ENCODE assay signal across 18 mouse cellular contexts in genomic region chr1:120112251-120113187, GRCm38 (mm10). TPM values are rescaled to one million over a fixed set of nuclear protein-coding genes. Genes with fewer than 3 reads are reported as not detected.
DNase-seq lines count a peak whose midpoint lies in the region; ATAC-seq and TF ChIP-seq lines count a peak whose summit lies in the region.
"Had no signal": no experiment of that assay in that cellular context is flagged by ENCODE, and none has a peak within 500 bp of the region (broad histone marks: within the 10 kb centered on the region; RNA-seq: fewer than 3 reads in every experiment).

No protein-coding gene starts in this region.

- H3K4me3 ChIP-seq in liver, adult 2 months (ENCODE audit: insufficient read depth, low read depth, low read length): no peak overlapping the region
- H3K4me3 ChIP-seq in intestine, postnatal 0 days (ENCODE audit: low read depth, low read length): no peak overlapping the region
- no peak overlapping the region for H3K4me3 ChIP-seq in stomach, embryonic 16.5 days (replicated peaks; ENCODE audit: low read length)
- no peak overlapping the region for H3K4me3 ChIP-seq in midbrain, embryonic 15.5 days
- H3K4me3 ChIP-seq: embryonic facial prominence, embryonic 13.5 days; neural tube, embryonic 12.5 days had no signal

- H3K4me2 ChIP-seq in intestine, postnatal 0 days (replicated peaks; ENCODE audit: low read depth): no peak overlapping the region
- no peak overlapping the region for H3K4me2 ChIP-seq in stomach, embryonic 16.5 days (ENCODE audit: low read depth, low read length)
- no peak overlapping the region for H3K4me2 ChIP-seq in midbrain, embryonic 15.5 days
- H3K4me2 ChIP-seq: embryonic facial prominence, embryonic 13.5 days; lung, embryonic 14.5 days; midbrain, embryonic 11.5 days; neural tube, embryonic 12.5 days had no signal

- H3K79me2 ChIP-seq in liver, adult 2 months (ENCODE audit: control insufficient read depth, insufficient read depth, low read length): no peaks in the 10 kb centered on the region

- peaks cover 10% of the 10 kb centered on the region for H3K4me1 ChIP-seq in liver, adult 2 months (ENCODE audit: control insufficient read depth, insufficient read depth, low read length)
- H3K4me1 ChIP-seq in intestine, postnatal 0 days (replicated peaks; ENCODE audit: control insufficient read depth, insufficient read depth, low read length): 0 out of 2 replicates have a peak, but pooled peaks cover 3% of the 10 kb centered on the region
- no peaks in the 10 kb centered on the region for H3K4me1 ChIP-seq in stomach, embryonic 16.5 days (ENCODE audit: control insufficient read depth, insufficient read depth, low read length)
- H3K4me1 ChIP-seq in midbrain, embryonic 15.5 days: no peaks in the 10 kb centered on the region

- peak; percentile 18 for DNase-seq in adrenal gland, postnatal 14 days
- DNase-seq in adrenal gland, postnatal 4 days (ENCODE audit: low spot score in 2 of 2): no peak
- DNase-seq in liver, adult 2 months (ENCODE audit: extremely low read depth, low read depth, low spot score): peak; percentile 37
- no peak for DNase-seq in liver
- no peak for DNase-seq in frontal cortex, postnatal 36 days (ENCODE audit: low spot score in 2 of 2)
- DNase-seq: B cell, adult 2 months; cerebellum, adult 9-11 months; heart, adult 18-20 months; heart, postnatal 4 days; lung, embryonic 14.5 days; right cerebral cortex, adult 18-20 months; thymus, postnatal 36 days had no signal

- no peaks in the 10 kb centered on the region for H3K9me3 ChIP-seq in intestine, postnatal 0 days (ENCODE audit: control insufficient read depth)
- H3K9me3 ChIP-seq in stomach, embryonic 16.5 days (replicated peaks; ENCODE audit: control insufficient read depth, low read length): peaks cover 5% of the 10 kb centered on the region; the same call in 1 of the 2 replicates
- no peaks in the 10 kb centered on the region for H3K9me3 ChIP-seq in midbrain, embryonic 15.5 days

- 79% methylated on average over 12 of the region's 12 CpGs for WGBS in liver, adult 2 months
- 77% methylated on average over 12 of the region's 12 CpGs for WGBS in intestine, postnatal 0 days
- 78% methylated on average over 12 of the region's 12 CpGs for WGBS in stomach, embryonic 16.5 days
- WGBS in midbrain, embryonic 15.5 days: 89% methylated on average over 12 of the region's 12 CpGs

- TF ChIP-seq POLR2A in liver, adult 2 months (IDR thresholded peaks at IDR 0.05; ENCODE audit: extremely low read depth, insufficient read depth, low read length): no peak

- H3K36me3 ChIP-seq in liver, adult 2 months (ENCODE audit: control insufficient read depth, insufficient read depth, low read length): peaks cover 36% of the 10 kb centered on the region
- peaks cover 49% of the 10 kb centered on the region for H3K36me3 ChIP-seq in intestine, postnatal 0 days (ENCODE audit: control insufficient read depth, insufficient read depth)
- peaks cover 27% of the 10 kb centered on the region for H3K36me3 ChIP-seq in stomach, embryonic 16.5 days (ENCODE audit: control insufficient read depth, insufficient read depth, low read length)
- peaks cover 16% of the 10 kb centered on the region; the same call in 1 of the 2 replicates for H3K36me3 ChIP-seq in midbrain, embryonic 15.5 days (replicated peaks)

- 0 out of 2 replicates have a peak overlapping the region, but pooled peaks have one; percentile 4 for H3K27ac ChIP-seq in liver, adult 2 months (replicated peaks; ENCODE audit: insufficient read depth, low read depth, low read length)
- peak overlapping the region; percentile 35 for H3K27ac ChIP-seq in intestine, postnatal 0 days (ENCODE audit: low read depth, low read length)
- peak overlapping the region; percentile 24; the same call in 1 of the 2 replicates for H3K27ac ChIP-seq in stomach, embryonic 16.5 days (ENCODE audit: low read length)
- no peak overlapping the region for H3K27ac ChIP-seq in midbrain, embryonic 15.5 days
- H3K27ac ChIP-seq: embryonic facial prominence, embryonic 13.5 days; neural tube, embryonic 12.5 days had no signal

- ATAC-seq in intestine, postnatal 0 days: no peak
- no peak for ATAC-seq in stomach, embryonic 16.5 days (ENCODE audit: insufficient read depth, low FRiP score)
- no peak for ATAC-seq in midbrain, embryonic 15.5 days (replicated peaks)

- no peaks in the 10 kb centered on the region for H3K27me3 ChIP-seq in liver, adult 2 months (ENCODE audit: control insufficient read depth, insufficient read depth, low read length)
- H3K27me3 ChIP-seq in intestine, postnatal 0 days (replicated peaks; ENCODE audit: control insufficient read depth, insufficient read depth, low read length): no peaks in the 10 kb centered on the region
- no peaks in the 10 kb centered on the region for H3K27me3 ChIP-seq in stomach, embryonic 16.5 days (ENCODE audit: control insufficient read depth, insufficient read depth, low read length)
- no peaks in the 10 kb centered on the region for H3K27me3 ChIP-seq in midbrain, embryonic 15.5 days (replicated peaks)
- H3K27me3 ChIP-seq: embryonic facial prominence, embryonic 13.5 days; neural tube, embryonic 12.5 days had no signal

- H3K9ac ChIP-seq in liver, adult 2 months (ENCODE audit: low read depth, low read length): no peak overlapping the region
- no peak overlapping the region for H3K9ac ChIP-seq in intestine, postnatal 0 days (ENCODE audit: low read depth, low read length)
- no peak overlapping the region for H3K9ac ChIP-seq in stomach, embryonic 16.5 days (ENCODE audit: low read length)
- no peak overlapping the region for H3K9ac ChIP-seq in midbrain, embryonic 15.5 days
- H3K9ac ChIP-seq: embryonic facial prominence, embryonic 13.5 days; lung, embryonic 14.5 days; neural tube, embryonic 12.5 days had no signal

- no peak for TF ChIP-seq CTCF in liver, adult 2 months (IDR thresholded peaks at IDR 0.05; ENCODE audit: low read depth, low read length)
- TF ChIP-seq CTCF in intestine, postnatal 0 days (IDR thresholded peaks at IDR 0.05; ENCODE audit: low read depth): peak; percentile 40; the same call in 1 of the 2 replicates

RNA-seq across cellular contexts. Expression of gene Dbi, which starts 8.4 kb away (rescaled TPM):
- 891 and 1,093 TPM in 2 replicates for total RNA-seq in adrenal gland, postnatal 14 days (2021)
- total RNA-seq in adrenal gland, postnatal 4 days (2021): 100 to 1,000 TPM; 429 to 512 TPM
- total RNA-seq in liver, adult 2 months (2014; rRNA removed): 1,543 and 1,850 TPM in 2 replicates
- 1,631 and 1,632 TPM in 2 replicates for polyA plus RNA-seq in liver, adult 2 months (2012; rRNA removed)
- 3,066 and 3,164 TPM in 2 replicates for polyA plus RNA-seq in intestine, postnatal 0 days (2015; fragmentation: Nextera tagmentation; extraction: Ambion mirVana)
- 893 and 962 TPM in 2 replicates for polyA plus RNA-seq in stomach, embryonic 16.5 days (2015; fragmentation: Nextera tagmentation; extraction: Ambion mirVana)
- 798 and 903 TPM in 2 replicates for polyA plus RNA-seq in midbrain, embryonic 15.5 days (2015; fragmentation: Nextera tagmentation; extraction: Ambion mirVana)

RNA-seq across cellular contexts. Expression of gene 3110009E18Rik, which starts 8.5 kb away (rescaled TPM):
- total RNA-seq in adrenal gland, postnatal 14 days (2021): 8.8 and 10.7 TPM in 2 replicates
- 10 to 100 TPM; 12.5 to 14.2 TPM for total RNA-seq in adrenal gland, postnatal 4 days (2021)
- 1.3 and 1.4 TPM in 2 replicates for total RNA-seq in liver, adult 2 months (2014; rRNA removed)
- polyA plus RNA-seq in liver, adult 2 months (2012; rRNA removed): 0.61 and 0.65 TPM in 2 replicates
- polyA plus RNA-seq in intestine, postnatal 0 days (2015; fragmentation: Nextera tagmentation; extraction: Ambion mirVana): 8.2 and 8.7 TPM in 2 replicates
- 11.9 and 13.2 TPM in 2 replicates for polyA plus RNA-seq in stomach, embryonic 16.5 days (2015; fragmentation: Nextera tagmentation; extraction: Ambion mirVana)
- 14.2 and 16.0 TPM in 2 replicates for polyA plus RNA-seq in midbrain, embryonic 15.5 days (2015; fragmentation: Nextera tagmentation; extraction: Ambion mirVana)

RNA-seq across cellular contexts. Expression of gene Tmem37, which starts 38.6 kb away (rescaled TPM):
- 19.8 and 26.9 TPM in 2 replicates for total RNA-seq in adrenal gland, postnatal 14 days (2021)
- 10 to 100 TPM; 17.5 to 18.5 TPM for total RNA-seq in adrenal gland, postnatal 4 days (2021)
- 64.9 and 96.5 TPM in 2 replicates for total RNA-seq in liver, adult 2 months (2014; rRNA removed)
- polyA plus RNA-seq in liver, adult 2 months (2012; rRNA removed): 172 and 299 TPM in 2 replicates
- polyA plus RNA-seq in intestine, postnatal 0 days (2015; fragmentation: Nextera tagmentation; extraction: Ambion mirVana): 593 and 673 TPM in 2 replicates
- 19.4 and 24.8 TPM in 2 replicates for polyA plus RNA-seq in stomach, embryonic 16.5 days (2015; fragmentation: Nextera tagmentation; extraction: Ambion mirVana)
- polyA plus RNA-seq in midbrain, embryonic 15.5 days (2015; fragmentation: Nextera tagmentation; extraction: Ambion mirVana): 7.6 and 9.6 TPM in 2 replicates

Comparison
In these comparisons a context has a peak if more than half of its experiments do, and no peak if none do; other contexts are left out.
1. DNase-seq: peak in adrenal gland, postnatal 14 days (single experiment) and liver, adult 2 months (single experiment); none in adrenal gland, postnatal 4 days (0 of 2), liver (single experiment) and frontal cortex, postnatal 36 days (0 of 2).